Mouse (Mus musculus) gonadal fat pad, adult 2 months (tissue): ENCODE data around the gene Pdcd6ip. TPM values are rescaled to one million over a fixed set of nuclear protein-coding genes. Genes with fewer than 3 reads are reported as not detected.
A peak's percentile ranks its signal among the peaks of the same experiment; 100 is the strongest.
"Not testable (repeated sequence)": the region's sequence is repeated elsewhere in the genome, so short reads cannot be mapped to it uniquely, and the experiment has no call there.

ENCODE experiments used
- DNase-seq: peaks from one replicate; pipeline ENCODE4 v3.0.0-alpha.2; 2012; ENCODE audit warnings: low read depth
- polyA plus RNA-seq: library from polyadenylated mRNA; depleted of rRNA; stranded (reverse); fragments of >200 nt; gene quantifications from 2 replicates; pipeline ENCODE4 v1.2.3, GENCODE M21; 2012; rRNA removed

Pdcd6ip gene
- 69.2 and 71.4 TPM in 2 replicates for polyA plus RNA-seq

DNA sequence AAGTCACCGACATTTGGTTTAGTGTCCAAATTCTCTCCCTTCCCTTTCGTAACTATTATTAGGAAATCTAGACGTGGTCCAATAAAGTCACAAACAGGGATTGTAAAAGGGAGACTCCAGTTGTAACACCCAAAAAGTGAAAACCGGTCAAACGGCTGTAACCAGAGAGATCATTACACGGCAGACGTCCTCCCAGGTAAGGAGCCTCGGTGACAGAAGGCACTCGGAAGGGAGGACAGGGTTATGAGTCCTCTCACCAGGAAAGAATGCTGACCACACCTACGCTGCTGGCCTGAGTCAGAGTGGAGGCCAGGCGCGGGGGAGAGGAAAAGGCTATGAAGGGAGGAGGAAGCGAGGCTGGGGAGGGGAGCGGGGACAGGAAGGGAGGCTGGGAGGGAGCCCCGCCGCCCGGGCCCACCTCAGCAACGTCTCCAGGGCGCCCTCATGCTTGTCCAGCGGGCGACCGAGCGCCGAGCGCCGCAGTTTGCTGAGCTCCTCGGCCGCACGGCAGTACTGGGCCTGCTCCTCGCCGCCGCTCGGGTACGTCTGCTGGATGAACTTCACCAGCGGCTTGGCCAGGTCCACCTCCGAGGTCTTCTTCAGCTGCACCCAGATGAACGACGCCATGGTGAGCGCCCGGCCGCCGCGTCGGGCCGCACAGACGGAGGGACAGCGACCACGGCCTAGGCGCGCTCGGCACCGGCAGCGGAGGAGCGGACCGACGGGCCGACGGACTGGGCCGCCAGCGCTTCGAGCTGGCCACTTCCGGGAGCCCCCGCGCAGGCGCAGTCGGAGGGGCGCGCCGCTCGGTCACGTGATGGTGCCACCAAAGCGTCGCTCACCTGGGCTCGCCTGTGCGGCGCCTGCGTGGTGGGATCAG, at the start of gene Pdcd6ip:
TSS of gene Pdcd6ip (minus strand) at position 779 of the 880 bp plus-strand sequence.
- peak; percentile 77 for DNase-seq

DNA sequence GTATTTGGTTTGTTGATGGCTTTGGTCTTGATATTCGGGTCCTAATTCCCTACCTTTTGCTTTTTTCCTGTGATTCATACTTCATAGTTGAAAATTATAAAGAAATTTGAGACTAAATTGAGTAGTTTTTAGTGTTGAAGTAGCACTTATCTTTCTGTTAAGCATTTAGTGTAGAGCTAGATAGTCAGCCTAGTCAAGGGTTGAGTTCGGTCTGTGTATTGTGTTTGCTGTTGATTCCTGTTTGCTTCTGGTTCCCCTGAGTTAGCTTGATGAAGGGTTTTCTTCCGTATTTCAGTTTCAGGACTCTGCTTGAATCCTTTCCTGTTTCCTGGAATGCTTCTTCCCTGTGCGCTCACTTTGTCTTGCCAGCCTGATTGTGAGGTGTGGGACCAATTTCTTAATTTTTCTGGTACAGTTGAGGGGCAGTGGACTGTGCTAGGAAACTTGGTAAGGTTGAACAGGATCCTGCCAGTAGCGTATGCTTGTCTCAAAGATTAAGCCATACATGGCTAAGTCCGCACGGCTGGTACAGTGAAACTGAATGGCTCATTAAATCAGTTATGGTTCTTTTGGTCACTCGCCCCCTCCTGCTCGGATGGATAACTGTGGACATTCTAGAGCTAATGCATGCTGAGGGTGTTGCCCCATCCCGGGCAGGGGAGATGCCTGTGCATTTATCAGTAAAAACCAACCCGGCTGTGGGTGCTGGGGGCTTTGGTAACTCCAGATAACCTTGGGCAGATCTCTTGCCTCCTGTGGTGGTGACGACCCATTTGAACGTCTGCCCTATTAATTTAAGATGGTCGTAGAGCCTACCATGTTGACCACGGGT, 48.0 kb upstream of the Pdcd6ip start:
- no peak for DNase-seq

DNA sequence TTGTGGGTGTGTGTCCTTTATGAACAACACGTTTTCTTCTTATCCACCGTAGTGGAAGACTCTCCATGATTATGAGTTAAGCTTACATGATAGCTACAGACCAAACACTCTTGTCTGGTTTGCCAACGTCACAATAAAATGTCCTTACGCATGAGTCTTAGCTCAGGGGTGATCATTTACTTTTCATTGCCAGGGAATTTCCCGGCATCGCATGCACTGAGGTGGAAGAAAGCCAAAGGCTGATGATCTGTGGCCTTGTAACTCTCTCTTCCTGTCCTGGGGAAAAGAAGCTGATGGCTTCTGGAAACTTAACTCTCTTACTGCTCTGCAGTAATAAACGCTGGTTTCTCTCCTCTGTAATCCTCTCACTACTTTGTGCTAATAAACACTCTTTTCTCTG, 41.3 kb upstream of the Pdcd6ip start:
- no peak for DNase-seq

DNA sequence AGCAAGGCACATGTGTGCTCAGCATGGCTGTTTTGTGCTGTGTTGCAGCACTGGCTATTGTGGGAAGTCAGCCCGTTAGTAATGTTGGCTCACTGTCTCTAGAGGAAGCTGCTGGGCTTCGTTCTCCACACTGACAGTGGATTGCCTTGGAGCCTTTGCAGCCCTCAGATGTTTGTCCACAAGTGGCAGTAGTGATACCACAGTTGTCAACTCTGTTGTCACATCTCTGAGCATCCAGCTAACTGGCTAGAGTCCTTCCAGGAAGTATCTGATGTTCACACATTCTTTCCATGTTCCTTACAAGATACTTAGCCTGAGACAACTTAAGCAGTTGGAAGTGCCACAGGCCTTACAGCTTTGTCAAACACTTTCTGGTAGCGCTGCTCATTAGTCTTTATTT, 35.2 kb upstream of the Pdcd6ip start:
- no peak for DNase-seq

DNA sequence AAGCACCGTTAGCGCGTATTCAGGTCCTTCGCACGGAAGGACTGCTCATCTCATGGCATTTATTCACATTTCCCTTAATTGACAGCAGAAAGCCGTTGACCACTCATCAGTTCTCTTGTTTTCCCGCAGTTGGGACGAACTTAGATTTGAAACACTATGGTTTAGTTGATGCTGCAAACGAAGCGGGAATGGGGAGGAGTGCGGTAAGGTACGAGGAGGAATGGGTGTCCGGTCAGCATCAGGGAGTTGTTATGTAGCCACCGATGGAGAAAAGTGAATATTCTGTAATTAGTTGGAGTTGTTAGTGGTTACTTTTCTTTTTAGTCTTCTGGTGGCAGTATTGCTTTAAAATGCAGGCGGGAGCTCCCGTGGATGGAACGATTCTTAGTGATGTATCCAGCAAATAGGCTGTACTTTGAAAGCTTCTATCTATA, 34.3 kb upstream of the Pdcd6ip start:
- DNase-seq = no peak

DNA sequence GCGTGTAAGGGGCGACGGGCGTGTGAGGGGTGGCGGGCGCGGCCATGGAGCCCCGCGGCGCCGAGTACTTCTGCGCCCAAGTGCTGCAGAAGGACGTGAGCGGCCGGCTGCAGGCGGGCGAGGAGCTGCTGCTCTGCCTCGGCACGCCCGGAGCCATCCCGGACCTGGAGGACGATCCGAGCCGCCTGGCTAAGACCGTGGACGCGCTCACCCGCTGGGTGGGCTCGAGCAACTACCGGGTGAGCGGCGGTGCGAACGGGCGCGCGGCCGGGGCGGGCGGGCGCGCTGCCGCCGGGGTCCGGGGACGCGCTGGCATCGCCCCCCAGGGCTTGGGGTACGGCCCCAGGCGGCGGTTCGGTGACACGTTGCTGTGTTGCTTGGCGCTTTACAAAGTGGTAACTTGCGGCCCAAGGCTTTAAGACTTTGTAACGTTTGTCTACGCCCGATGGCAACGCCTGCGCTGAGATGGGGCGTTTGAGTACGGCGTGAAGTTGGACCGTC, 33.6 kb upstream of the Pdcd6ip start:
- no peak for DNase-seq

DNA sequence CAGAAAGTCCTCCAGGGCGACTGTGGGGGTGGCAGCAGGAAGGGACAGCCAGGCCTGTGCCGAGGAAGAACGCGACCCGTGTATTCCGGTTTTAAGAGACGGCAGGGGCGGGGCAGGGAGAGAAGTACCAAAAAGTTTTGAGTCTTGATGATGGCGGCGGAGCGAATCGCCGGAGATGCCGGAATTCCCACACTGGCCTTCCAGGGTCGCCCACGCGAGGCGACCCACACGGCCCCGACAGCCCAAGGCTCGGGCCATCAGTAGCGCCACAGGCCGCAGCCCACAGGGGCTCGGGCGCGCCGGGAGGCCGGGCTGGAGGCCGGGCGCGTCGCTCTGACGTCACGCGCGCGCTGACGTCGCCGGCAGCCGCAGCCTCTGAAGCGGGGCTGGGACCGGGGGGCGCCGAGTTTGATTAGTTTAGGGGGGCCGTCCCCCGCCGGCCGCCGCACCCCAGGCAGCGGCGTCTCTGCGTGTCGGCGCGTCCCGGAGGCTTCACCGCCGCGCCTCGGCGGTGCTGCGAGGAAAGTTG, 33.1 kb upstream of the Pdcd6ip start, which contains the start of gene Clasp2:
TSS of gene Clasp2 (plus strand) at position 366 of the 529 bp plus-strand sequence.
- no peak for DNase-seq

DNA sequence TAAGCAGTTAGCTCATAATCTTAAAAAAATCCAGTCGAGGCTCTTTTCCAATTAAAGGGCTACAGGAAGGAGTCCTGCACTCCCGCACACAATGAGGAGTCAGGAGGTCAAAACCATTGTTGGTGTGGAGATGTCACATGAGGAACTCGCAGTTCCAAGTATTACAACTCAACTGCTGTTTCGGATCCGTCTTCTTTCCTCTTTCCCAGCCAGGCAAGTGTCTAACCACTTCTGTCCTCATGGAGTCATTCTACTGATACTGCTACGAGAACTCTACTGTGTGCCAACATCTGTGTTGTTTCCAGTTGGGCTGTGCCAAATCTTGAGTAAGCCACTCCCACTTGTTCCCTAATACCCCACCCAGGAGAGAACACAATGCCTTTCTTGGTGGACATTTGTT, 30.9 kb upstream of the Pdcd6ip start:
- DNase-seq = no peak

DNA sequence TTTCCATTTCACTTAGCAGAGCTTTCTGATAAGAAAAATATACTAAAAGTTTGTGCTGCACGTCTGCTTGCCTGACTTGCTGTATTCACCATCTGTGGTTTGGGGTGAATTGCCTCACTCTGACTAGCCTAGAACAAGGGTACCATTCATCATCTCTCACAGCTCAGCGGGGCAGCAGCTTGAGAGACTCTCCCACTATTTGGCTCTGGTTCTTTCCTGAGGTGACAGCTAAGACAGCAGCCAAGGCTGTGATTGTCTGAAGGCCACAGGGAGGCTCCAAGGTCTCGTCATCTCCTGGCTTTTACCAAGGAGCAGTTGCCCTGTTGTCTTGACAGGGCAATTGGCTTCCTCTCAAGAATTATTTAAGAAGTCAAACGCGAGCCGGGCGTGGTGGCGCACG, 30.0 kb upstream of the Pdcd6ip start:
- DNase-seq = no peak

DNA sequence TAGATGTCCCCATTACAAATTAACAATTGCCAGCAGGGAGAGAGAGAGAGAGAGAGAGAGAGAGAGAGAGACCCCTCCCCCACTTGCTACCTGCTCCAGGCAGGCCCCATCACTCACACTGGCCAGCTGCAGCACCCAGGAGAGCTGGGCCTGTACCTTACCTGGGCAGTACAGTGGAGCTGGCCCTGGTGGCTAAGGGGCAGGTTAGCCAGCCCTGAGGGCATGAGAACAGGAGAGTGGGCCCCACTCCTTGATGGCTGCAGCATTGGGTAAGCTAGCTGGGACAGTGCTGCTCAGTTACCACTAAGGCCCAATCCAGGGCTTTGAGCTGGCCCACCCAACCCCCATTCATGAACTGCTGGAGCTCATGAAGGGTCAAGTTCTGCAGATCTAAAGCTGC, 27.9 kb upstream of the Pdcd6ip start:
- no peak for DNase-seq

DNA sequence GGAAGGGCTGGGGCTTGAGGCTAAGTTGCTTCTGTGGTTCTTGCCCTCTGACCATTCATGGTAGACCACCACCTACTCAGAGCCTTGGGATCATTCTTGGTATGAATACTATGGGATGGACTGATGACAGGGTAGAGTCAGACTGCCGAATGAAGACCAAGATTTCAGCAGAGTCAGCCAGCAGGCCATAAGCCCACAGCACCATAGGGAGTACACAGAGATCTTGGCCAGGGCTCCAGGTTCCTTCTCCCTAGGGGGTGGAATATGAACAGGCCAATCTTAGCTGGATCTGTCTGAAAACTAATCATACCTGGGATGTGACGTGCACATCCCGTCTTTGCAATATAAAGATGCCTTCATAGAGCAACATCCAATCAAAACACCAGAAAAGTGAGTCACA, 23.5 kb upstream of the Pdcd6ip start:
- DNase-seq = no peak

DNA sequence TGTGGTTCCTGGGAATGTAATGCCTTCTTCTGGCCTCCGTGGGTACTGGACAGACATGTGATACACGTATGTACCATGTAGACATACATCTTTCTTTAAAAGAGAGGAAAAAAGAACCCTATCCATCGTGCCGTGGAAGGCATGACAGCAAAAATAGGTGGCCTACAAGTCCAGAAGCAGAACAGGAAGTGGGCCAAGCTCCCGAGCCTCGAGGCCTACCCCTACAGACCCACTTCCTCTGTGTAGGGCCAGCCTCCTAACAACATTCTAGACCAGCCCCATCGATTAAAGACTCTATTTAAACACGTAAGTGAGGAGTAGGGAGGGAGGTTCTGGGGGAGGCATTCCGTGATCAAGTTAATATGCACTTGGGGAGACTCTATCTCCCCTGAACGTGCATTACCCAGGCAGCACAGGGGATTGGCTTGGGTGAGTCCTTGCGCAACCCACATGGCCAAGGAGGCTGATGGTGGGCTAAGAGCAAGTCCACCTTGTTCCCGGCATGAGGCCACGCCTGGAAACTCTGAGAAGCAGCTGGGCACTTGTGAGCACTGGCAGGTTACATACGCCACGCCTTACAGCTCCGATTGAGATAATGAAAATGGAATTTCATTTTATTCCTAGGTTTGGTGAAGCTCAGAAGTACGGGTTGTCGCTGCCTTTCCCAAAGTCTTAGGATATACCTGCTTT, 19.1 kb upstream of the Pdcd6ip start:
- no peak for DNase-seq

DNA sequence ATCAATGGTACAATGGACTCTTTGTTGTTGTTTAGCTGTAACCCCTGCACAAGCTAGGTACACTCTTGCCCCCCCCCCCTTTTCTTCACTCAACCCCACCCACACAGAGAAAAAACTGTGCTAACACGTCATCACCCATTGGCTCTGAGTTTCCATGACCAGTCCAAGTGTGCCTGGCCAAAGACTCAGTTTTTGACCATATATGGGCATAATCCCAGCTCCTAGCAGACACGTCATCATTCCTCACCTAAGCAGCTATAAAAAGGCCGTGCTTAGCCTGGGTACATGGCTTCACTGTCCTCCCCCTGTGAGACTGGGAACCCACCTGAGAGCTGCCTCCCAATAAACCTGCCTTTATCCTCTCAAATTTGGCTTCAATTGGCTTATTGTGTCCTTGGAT, 18.1 kb upstream of the Pdcd6ip start:
- no peak for DNase-seq

DNA sequence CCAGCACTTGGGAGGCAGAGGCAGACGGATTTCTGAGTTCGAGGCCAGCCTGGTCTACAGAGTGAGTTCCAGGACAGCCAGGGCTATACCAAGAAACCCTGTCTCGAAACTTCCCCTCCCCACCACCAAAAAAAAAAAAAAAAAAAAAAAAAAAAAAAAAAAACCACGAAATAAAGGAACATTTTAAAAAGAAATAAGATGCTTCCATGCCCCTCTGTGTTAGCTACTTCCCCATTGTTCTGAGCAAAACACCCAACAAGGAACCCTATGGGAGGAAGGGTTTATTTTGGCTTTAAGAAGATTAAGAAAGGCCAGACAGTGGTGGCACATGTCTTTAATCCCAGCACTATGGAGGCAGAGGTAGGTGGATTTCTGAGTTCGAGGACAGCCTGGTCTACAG, 17.6 kb upstream of the Pdcd6ip start:
- not testable (repeated sequence) for DNase-seq

DNA sequence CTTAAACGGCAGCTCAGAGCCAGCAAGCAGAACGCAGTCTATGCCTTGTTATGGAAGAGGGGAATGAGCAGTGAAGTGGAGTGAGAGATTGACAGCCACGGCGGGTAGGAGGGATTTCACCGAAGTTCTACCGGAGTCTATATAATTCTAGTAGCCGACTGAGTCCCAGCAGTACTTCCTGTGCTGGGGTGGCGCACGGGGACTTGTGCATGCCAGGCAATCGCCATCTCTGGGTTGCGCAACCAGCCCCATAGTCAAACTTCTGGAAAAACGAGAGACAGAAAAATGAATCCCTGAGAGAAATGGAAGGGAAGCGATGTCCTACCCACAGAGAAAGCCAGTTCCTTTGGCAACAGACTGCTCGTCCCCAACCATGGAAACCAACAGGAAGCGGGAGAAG, 16.6 kb upstream of the Pdcd6ip start:
- no peak for DNase-seq

DNA sequence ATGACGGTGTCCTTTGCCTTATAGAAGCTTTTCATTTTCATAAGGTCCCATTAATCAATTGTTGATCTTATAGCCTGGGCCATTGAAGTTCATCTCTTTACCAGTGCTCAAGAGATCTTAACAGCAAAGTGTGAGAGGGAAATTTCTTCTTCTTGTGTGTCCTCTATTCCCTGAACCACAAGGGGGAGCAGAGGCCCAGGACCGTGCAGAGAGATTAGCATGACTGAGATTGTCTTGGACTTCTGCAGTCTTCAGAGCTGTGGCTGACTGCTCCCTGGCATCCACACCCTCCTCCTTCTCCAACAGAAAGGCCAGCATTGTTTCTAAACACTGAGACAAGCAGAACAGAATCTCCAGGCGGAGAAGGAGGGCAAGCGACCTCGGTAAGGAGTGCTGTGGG, 11.0 kb upstream of the Pdcd6ip start:
- DNase-seq = no peak

DNA sequence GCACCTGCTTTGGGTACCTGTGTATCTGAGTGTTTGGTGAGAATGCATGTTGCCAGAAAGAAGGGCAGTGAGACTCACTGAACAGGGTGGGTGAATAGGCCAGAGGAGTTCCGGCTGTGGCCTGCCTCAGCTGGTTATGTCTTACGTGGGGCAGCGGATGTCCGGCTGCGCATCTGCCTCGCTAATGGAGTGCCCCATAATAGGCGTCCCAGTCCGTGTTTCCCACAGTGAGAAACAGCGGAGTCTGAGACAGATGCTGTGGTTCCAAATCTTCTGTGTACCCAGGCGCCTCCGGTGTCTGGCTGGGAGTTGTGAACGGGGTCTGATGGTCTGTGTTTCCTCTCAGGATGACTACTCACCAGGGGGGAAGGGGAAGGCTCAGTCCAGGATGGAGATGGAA, 2.8 kb upstream of the Pdcd6ip start:
- no peak for DNase-seq

DNA sequence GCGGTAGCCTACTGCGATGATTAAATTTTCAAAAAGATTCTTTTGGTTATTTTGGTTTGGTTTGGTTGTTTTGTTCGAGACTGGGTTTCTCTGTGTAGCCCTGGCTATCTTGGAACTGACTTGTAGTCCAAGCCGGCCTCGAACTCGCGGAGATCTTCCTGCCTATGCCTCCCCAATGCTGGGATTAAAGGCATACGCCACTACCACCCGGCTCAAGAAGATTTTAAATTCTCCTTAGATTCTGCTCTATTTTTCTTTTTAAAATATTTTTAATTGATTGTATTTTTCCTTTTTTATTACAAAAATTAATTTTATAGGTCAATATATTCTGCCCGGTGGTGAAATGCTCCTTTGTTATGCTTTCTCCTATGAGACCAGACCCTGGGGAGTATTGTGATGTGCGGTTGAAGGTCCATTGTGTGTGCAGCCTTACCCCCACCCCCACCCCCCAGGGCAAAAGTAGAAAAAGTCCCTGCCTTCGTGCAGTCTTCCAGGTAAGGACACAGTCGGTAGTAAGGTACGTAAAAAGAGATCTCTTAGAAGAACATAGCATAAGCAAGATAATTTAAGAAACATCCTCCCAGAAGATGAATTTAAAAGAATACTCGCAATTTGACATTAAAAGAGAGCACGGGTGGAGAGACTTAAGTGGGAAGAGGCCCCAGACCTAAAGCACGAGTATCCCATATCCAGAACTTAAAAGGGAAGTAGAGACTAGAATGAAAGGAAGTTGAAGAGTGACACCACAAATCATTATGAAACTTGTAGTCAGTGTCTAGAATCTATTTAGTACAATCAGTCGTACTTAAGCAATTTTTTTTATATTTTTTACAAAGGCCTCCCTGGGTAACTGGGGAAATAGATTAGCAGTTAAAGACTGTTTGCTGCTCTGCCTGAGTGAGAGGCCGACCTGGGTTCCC, 562 bp upstream of the Pdcd6ip start:
- no peak for DNase-seq

DNA sequence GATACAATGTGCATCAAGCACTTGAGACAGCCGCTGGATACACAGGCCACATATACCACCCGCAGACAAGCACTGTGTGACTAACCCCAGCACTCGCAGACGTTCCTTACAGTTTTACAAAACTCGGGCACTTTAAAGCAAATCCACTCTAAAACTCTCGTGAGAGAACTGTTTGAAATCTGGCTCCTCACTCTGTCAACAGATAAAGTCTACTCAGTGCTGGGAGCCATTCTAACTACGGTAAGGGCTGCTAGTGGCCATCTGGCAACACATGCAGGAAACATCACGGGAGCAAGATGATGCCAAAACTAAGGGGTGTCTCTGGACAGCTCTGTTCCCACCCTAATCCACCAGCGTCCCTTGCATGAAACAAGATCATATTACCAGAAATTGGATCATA, 1.2 kb downstream of the Pdcd6ip start:
- DNase-seq = no peak

DNA sequence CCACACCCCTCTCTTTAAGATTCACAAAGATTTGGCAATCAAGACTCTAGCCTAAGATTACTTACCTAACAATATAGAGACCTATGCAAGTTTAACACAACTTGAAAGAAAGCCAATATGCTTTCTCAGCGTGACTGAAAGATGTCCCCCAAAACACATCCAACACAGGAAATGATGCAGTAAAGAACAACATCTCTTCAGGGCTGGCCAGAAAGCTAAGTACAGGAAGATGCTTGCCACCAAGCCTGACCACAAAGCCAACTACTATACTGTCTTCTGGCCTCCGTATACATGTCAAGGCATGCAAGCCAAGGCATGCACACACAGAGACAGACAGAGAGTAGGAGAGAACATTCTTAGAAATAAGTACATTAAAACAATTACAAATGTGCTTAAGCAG, 2.0 kb downstream of the Pdcd6ip start:
- no peak for DNase-seq
